Mouse (Mus musculus) cerebral cortex, adult 2 months (tissue): ENCODE measurements around the gene Gfod1.

Experiments
- WGBS: fragments of 180-500 bp; shearing (Covaris S2); methylation state at CpG from one replicate; pipeline ENCODE4 v1.1.7; 2018; 5-methylcytosine and 5-hydroxymethylcytosine counted together

The Gfod1 gene

DNA sequence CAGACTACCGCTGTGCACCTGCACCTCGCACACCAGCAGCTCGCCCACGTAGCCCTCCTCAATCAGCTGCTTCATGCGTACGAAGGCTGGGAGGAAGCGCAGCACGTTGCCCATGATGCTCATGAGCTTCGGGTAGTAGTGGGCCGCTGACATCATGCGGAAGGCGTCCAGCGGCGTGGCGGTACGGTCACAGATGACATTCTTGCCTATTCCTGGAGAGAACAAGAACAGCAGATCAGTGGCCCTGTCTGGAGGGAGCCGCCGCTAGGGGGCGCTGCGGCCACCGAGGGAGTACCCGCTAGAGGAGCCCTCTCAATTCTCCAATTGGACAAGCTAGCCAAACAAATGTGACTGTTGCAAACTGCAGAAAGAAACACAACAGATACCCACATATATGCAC is 102.9 kb downstream of the Gfod1 start:
- 42% methylated on average over 22 of the region's 22 CpGs for WGBS

DNA sequence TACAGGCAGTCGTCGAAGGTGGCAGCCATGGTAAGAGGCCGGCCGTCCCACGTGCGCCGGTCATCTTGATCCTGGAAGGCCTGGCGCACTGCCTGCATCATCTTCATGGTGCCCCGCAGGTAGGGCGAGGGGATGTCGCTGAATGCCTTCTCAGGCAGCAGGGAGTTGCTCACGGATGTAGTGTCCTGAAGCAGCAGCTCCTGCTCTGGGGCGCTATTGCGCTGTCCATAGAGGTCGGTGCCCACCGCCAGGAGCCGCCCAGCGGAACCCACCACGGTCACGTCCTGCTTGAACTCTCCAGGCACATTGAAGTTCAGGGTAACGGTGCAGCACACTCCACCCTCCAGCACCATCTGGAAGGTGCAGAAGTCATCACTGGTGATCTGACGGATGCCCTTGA is 103.5 kb downstream of the Gfod1 start:
- 85% methylated on average over 22 of the region's 22 CpGs for WGBS

DNA sequence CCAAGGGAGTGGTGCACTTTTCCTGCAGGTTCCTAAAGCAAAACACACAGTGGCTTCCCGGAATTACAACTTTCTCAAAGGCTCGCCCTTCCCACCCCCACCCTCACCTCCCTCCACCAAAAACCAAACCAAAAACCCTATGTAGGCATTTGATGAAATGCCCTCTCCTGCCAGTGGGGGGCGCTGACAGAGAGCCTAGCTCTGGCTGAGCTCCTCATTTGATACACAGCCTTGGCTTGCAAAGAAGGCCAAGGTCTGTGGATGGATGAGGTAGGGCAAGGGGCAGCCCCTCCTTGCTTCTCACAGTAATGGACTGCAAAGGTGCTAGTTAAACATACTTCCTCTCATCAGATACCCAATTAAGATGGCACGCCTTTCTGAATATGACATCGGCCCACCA is 104.2 kb downstream of the Gfod1 start:
- 66% methylated on average over 5 of the region's 5 CpGs for WGBS

DNA sequence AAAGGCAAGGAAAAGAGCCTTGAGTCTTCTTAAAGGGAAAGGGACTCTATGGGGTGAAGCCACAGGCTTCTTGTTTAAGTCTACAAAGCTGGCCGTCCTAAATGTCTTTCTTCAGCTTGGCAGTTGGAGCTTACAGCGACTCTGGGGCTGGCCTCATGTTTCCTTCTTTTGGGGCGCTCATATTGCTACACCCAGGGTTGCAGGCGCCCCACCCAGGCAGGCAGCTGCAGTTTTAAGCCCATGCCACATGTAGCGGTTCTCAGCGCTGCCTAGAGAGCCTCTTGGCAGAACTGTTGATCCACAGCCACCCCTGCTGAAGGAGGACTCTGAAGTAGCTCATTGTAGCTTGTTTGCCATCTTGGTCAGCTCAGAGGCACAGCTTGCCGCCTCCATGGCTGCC is 104.7 kb downstream of the Gfod1 start:
- 75% methylated on average over 7 of the region's 7 CpGs for WGBS

DNA sequence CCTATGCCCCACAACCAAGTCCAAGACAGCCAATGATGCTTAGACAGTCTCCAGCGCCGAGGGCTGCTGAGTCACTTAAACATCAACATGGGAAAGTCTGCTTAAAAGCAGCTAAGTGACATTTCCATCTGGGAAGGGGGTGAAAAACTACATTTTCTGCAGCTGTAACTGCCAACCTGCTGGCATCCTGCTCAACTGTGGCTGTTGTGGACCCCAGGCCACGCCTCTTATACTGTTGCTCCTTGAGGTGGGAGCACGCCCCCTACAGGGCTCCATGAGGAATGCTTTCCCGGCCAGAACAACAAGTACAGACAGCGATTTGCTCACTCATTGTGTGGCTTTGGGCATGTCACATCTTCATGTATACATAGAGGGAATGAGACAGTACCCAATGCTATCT is 106.8 kb downstream of the Gfod1 start:
- 50% methylated on average over 6 of the region's 6 CpGs for WGBS

DNA sequence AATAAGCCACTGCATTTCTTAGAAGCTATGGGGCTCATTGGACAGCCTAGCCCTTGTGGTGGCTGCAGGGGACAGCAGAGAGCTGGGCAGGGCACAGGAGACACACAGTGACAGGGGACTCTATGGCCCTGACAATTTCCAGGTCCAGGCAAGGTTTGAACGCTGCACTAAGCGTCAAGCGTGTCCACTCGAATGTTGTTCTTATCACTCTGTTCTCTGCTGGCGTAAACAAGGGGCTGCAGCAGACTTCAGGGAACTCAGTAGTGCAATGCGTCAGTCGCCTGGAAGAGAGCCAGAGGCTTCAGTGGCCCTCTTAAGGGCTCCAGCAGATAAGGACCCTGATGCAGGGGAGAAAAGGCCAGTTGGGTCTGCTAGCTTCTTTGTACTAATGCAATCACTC is 108.0 kb downstream of the Gfod1 start:
- WGBS: 55% methylated on average over 7 of the region's 7 CpGs

DNA sequence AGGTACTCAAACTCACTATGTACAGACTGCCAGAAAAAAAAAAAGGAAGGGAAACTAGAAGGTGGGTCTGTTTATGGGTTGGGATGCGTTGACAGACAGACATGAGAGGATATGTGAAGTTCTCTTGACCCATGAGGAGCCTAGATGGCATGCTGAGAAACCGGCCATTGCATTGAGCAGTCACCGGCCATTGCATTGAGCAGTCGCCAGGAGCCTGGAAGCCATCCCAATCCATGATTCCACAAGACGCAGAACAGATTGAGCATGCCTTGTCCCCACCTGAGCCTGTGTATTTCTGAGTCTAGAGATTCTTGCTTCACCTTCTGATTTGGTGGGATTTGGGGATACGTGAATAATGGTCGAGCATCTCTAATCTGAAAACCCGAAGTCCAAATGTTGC is 110.0 kb downstream of the Gfod1 start:
- WGBS: 85% methylated on average over 8 of the region's 8 CpGs

DNA sequence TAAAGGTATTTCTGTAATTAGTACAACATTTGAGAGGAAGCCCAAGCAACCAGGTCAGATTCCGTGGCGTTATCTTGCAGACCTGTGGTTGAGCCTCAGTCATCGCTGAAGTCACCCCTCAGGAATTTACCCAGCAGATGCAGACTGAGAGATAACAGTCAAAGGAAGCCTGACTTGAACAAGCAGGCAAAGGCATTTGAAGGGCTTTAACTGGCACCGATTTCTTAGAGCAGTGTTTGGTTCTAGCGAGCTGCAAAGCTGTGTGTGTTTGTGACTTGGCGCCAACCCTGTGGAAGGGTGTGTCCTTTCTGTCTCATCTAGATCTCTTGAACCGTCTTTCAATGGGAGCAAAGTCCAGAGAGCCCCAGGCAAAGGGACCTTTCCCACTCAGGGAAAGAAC is 110.7 kb downstream of the Gfod1 start:
- 31% methylated on average over 7 of the region's 7 CpGs for WGBS

DNA sequence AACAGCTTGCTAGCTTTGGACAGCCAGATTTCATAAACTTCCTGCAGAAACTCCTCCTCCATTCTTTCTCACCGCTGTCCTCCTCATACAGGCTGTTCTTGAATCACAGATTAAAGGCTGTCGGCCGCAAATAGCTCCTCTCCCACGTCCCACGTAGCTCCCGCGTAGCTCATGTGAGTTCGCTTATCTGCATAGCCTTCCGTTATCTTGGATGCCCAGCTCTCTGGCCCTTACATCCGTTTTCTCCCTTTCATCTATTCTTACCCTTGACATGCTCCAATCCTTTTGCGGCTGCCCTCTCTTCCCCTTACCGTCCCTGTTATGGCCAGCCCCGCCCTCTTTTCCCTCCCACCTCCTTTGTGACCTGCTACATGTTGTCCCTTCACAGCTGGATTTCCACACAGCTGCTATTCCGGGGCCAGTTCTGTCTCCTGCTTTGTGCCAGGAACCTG is 112.2 kb downstream of the Gfod1 start:
- 4% methylated on average over 14 of the region's 14 CpGs for WGBS

DNA sequence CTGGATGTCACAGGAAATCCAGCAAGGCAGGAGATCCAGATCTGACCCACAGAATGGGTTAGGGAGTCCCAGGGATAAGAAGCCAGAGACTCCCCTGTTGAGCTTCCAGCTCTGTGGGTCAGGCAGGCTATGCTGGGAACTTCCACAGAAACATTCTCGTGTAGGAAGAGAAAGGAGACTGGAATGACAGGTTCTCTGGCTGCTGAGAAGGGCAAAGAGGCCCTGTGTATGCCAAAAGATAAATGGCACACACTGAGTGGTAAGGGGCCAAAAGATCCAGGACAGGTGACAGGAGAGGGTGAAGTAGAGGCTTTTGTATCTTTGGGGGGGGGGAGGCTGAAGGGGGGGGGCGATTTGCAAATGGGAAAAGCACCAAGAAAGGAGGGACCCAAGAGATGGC is 112.7 kb downstream of the Gfod1 start:
- 4% methylated on average over 2 of the region's 2 CpGs for WGBS

DNA sequence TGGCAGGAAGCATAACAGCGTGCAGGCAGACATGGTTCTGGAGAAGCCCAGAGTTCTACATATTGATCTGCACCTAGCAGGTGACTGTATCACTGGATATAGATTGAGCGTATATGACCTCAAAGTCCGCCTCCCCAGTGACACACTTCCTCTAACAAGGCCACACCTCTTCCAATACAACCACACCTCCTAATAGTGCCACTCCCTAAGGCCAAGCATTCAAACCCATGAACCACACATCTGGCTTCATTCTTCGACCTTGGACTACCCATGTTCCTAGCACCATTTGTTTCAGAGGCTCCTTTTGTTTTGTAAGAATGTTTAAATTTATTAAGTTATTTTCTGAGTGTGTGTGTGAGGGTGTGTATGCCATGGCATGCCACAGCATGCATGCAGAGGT is 116.2 kb downstream of the Gfod1 start:
- WGBS: 98% methylated on average over 4 of the region's 4 CpGs

DNA sequence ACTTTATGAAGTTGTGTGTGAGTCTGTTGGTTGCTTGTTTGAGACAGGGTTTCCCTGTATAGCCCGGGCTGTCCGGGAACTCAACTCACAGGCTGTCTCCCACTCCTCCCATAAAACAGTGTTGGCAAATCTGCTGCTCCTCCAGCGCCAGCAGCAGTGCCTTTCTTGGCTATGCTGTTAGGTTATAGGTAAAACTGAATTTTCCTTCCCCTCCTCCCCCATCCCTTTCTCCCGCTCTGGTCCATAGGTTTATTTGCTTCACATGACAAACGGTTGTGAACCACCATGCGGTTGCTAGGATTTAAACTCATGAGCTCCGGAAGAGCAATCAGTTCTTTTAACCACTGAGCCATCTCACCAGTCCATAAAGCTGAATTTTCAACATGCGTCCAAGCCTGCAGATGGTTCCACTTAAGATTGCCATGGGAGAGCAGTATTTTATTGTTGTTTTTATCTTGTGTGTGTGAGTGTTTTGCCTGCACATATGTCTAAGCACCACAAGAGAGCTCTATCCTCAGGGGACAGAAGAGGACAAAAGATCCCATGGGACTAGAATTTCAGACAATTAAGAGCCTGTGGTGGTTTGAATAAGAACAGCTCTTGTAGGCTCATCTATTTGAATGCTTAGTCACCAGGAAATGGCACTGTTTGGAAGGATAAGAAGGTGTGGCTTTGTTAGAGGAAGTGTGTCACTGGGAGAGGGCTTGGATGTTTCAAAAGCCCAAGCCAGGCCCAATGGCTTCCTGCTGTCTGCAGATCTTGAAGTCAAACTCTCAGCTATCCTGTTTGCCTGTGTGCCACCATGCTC is 120.5 kb downstream of the Gfod1 start:
- 22% methylated on average over 8 of the region's 8 CpGs for WGBS

DNA sequence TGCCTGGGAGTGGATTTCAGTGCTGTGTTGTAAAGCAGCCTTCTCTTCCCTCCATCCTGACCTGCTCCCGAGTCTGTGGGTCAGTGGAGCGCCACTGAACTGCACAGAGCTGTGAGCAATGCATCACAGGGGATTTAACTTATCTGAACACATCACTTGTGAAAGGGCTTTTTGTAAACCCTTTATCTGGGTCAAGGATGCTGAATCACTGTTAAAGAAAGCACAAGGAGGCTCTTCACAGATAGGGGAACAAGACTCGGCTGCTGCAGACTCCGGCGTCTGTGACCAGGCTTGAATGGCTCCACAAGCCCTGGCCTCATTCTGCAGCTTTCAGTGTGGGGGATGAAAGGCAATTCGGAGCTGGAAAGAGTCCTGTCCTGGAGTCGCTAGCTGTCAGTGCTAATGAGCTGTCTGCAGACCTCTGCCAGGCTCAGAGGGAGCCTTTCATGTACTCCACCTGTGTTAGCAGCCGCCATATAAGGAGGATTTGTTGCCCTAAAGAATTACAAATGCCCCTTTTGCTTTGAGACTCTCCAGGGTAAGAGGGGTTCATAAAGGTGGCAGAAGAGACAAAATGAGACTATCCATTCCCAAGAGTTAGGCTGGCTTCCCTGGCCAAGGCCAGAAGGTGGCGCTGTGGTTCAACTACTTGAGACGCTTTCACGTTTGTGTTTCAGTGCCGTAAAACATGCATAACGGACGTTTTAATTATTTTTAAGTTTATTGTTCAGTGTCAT is 121.3 kb downstream of the Gfod1 start:
- WGBS: 8% methylated on average over 14 of the region's 14 CpGs

DNA sequence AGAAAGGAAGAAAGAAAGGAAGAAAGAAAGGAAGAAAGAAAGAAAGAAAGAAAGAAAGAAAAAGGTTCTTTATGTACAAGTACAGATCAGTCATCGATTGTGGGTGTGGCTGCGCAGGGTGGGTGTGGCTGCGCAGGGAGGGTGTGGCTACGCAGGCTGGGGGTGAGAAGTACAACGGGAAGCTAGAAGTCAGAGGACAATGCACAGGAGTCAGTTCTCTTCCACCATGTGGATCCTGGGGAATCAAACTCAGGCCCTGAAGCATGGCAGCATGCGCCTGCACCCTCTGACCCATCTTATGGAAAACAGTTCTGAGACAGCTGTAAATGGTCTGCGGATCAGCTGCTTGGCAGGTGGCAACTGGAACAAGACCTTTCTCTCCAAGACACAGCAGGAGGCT is 122.9 kb downstream of the Gfod1 start:
- 75% methylated on average over 7 of the region's 7 CpGs for WGBS

DNA sequence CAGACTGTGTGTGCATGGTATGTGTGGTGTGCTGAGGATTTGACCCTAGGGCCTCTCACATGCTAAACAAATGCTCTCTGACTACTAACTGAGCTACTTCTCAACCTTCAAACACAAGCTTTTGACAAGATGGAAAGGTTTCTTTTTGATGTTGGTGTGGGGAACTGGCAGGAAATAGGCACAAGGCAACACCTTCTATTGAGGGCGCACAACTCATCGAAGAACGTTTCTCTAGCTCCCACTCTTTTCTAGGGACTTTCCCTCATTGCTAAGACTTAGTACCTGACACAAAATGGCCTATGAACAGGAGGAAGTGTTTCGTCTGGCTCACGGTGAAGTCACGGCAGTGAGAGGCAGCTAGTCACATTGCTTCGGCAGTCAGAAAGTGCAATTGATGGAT is 126.7 kb downstream of the Gfod1 start:
- WGBS: 89% methylated on average over 7 of the region's 7 CpGs

DNA sequence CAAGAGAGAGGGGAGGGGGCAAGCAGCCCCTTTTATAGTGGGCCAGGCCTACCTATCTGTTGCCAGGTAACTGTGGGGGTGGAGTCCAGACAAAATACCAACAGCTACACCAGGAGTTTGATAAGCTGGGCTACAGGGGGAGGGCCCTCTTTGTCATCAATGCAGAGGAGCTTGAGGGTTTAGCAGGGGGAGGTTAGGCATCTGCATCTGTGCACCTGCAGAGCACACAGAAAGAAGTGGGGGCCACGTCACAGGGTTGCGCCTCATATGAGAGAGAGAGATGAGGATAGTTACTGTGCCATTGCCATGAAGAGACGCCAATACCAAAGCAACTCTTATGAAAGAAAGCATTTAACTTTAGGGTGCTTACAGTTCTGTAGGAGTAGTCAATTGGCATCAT is 127.3 kb downstream of the Gfod1 start:
- 97% methylated on average over 3 of the region's 3 CpGs for WGBS

DNA sequence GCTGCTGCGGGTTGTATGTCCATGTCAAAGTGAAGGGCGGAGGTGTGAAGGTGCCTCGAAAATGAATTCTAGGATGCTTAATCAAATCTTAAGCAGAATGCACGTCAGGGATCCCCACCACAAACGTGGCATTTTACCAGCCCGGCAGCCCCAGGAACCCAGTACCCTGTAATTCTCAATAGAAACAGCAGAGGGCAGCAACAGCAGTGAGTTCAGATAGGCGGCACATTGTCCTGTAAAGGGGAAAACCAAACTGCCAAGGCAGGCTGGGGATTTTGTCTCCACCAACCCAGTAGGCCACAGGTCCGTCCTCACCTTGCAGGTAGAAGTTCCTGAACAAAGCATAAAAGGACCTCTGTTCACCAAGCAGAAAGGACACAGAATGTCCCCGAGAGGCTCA is 130.7 kb downstream of the Gfod1 start:
- 15% methylated on average over 9 of the region's 9 CpGs for WGBS

DNA sequence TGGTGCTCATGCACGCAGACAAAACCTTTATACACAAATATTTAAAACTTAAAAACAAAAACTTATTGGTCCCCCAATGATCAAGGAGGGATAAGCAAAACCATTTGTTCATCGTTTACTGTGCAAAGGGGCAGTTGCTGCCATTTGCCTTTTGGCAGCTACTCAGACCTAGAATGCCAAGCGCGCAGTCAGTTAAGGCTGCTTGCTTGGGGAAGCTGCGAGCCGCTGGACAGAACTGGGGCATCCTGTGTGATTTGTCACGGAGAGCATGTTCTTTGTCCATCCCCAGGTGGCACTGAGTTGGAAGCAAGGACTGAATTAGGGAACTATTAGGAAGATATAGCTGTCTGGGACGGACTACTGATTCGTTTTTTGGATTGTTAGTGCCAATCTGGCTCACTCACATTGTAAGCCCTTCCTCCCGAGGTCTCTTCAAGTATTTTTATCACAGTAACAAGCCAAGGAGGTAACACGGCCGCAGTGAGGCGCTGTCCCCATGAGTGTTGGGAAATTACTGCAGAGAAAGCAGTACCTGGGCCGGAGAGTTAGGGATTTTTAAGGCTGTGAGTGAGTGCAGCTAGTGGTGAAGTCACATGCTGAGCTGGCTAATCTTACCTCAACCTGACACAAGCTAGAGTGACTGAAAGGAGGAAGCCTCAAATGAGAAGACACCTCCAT is 131.8 kb downstream of the Gfod1 start:
- 35% methylated on average over 14 of the region's 14 CpGs for WGBS

DNA sequence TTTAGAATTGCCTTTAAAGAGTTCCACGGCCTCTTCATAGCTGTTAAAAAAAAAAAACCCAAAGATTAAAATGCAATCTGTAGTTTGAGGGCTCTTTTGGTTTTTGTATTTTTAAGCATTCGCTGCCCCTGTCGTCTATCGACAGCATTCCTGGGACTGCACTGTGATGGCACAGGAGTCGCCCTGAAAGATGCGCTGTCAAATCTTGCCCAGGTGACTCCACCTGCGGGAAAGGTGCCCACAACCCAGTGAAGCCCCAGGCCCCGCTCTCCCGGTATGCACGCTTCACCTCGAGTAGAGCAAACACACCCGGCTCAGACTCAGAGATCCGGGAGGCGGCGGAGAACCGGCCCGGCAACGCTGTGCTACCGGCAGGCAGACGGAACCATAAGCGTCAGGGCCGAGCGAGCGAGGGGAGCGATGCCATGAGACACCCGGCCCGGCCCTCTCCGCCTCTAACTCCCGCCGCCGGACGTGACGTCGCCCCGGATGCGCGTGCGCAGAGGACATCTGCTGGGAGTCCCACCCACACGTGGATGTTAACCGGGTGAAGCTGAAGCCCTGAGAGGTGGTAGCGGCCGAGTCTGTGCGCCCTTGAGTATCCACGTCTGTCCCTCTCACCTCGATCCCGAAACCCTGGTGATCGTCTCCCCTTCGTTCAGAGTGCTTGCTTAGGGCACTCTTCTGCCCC is 132.8 kb downstream of the Gfod1 start, which contains the start of gene Tbc1d7:
Gene Tbc1d7 (minus strand): TSS at position 482 of the 691 bp plus-strand sequence.
- under 1% methylated on average over 48 of the region's 48 CpGs for WGBS

DNA sequence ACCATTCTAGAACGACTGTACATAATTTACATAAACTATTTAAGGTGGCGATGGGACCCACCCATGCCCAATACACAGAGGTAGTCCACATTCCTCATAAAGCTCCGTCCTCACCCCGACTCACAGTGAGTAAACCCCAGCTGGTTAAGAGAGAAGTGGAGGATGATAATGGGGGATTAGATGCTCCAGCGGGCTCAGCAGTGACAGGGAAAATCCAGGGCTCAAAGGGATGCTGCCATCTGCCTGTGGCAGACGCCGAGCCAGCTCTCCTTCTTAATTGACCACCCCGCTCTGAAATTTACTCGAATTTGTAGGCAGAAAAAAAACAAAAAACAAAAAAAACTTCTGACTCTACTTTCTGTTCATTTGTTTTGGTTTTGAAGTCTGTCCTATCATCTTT is 136.3 kb downstream of the Gfod1 start:
- WGBS: 70% methylated on average over 9 of the region's 9 CpGs

DNA sequence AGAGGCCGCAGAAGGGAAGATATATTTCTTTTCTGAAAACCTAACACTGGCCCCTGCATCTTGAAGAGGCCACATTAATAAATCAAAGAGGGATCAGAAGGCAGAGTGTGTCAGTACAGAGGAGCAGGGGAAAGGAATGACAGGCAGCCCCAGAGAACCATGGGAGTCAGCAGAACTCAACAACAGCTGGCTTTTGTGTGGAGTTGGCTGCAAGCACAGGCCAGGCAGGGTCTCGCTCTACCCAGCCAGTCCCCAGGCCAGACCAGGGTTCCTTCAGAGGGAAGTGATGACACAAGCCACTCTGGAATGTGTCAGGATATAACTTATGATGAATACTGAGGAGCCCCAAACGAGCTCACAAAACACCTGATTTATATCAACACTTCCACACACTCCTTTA is 144.5 kb downstream of the Gfod1 start:
- WGBS: 73% methylated on average over 3 of the region's 3 CpGs

DNA sequence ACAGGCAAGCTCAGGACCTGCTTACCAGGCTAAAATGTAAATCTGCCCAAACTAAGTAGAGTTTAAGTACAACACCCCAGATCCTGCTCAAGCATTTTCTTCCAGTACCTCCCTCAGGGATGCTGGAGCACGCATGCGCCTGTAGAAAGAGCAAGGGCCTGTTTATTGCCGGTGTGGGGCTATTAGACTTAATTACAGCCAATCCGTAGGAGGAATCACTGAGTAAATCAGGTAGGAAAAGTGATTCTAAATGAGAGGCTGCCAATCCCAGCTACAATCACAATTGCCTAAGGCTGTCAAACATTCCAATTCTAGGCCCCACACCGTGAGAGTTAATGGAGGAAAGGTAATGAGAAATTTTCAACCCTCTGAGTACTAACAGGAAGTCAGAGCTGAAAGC is 145.7 kb downstream of the Gfod1 start:
- 76% methylated on average over 5 of the region's 5 CpGs for WGBS
